Mouse (Mus musculus) lung, adult 2 months (tissue): ENCODE data around the gene Mus81.

Experiments used
- CTCF ChIP-seq: fragments of 200-500 bp; IDR thresholded peaks from 2 replicates; pipeline ENCODE4 v1.5.1; 2011; ENCODE audit warnings: mild to moderate bottlenecking, low read length, control low read depth; ENCODE audit not compliant: insufficient read depth
- POLR2A ChIP-seq: fragments of 200-500 bp; IDR thresholded peaks from 2 replicates; pipeline ENCODE4 v1.6.1; 2011; ENCODE audit warnings: low read depth, mild to moderate bottlenecking, control low read depth, low read length, borderline replicate concordance; ENCODE audit errors: extremely low read depth

DNA sequence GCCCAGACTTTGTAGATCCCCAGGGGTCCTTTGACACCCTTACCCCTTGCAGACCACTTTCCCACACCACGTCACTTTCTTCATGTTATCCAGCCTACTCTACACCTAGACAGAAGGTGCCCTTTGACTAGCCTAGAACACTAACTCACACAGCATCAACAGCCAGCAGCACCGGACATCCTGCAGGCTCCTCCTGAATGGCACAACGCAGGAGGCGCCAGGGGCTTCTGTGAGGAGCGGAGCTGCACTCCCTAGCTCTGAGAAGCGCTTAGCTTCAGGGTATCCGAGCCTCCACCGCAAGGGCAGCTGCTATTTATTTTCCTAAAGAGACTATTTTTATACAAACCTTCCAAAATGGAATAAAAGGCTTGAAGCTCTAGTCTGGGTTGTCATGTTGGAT lies 32.6 kb downstream of the Mus81 start:
- no peak for TF ChIP-seq POLR2A
- TF ChIP-seq CTCF = no peak
